Mouse (Mus musculus) spleen, adult 12 weeks (tissue): ENCODE data around the gene Glul.
"Not testable (repeated sequence)": the region's sequence is repeated elsewhere in the genome, so short reads cannot be mapped to it uniquely, and the experiment has no call there.

Experiments
- DNase-seq: peaks from one replicate; pipeline ENCODE4 v3.0.0; 2022; ENCODE audit warnings: low spot score

Gene Glul

DNA sequence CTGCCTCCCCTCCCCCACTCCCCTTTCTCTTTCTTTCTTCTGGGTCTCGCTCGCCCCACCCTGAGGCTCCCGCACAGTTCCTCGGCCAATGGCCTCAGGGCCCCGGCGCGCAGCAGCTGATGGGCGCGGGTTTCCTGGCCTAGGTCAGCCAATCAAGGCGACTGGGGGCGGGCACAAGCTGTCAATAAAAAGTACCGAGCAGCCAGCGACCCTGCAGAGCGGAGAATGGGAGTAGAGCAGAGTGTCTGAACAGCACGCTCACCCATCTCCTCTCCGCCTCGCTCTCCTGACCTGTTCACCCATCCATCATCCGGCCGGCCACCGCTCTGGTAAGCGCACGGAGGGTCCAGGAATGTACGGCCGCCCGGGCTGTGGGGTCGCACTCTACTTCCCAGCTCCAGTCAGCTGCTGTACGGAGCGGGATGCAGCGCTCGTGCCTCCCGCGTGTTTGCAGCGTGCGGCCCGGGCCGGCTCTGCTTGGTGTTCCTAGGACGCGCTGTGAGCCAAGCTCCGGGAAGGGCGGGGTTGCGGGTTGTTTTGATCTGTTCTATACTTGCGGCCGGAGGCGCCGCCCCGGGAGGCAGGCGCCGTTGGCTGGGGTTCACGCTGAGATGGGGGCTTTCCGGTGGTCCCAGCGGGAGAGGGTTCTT lies at the start of gene Glul, which contains the start of gene Teddm2:
Gene Glul, plus strand, starts transcription at position 214 of the 650 bp plus-strand sequence.
Gene Teddm2, minus strand, starts transcription at position 498 of the 650 bp plus-strand sequence.
- peak; percentile 86 for DNase-seq

DNA sequence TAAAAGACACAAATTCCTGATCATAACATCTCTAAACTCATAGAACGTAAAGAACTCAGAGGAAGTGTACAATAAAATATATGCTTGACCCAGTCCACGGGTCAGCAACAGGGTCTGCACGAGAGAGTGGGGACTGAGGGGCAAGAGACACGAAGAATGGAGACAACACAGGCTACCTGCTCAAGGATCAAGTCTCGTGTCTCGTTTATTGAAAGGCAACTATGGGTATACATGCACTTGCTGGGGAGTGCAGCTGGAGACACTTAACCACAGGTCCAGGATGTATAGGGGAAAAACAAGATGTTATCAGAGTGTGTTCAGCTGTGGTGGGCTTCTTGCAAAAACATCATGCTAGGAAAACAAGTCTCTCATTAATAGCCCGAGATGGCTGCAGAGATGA lies 47.0 kb upstream of the Glul start:
- not testable (repeated sequence) for DNase-seq

GRCm38 (mm10) chr1:153855946-153856345 lies 43.8 kb upstream of the Glul start:
- no peak for DNase-seq

GRCm38 (mm10) chr1:153874045-153874444 lies 25.7 kb upstream of the Glul start, which contains the start of gene Teddm1b:
TSS of gene Teddm1b (plus strand) at chr1:153874345.
- DNase-seq, result no peak

GRCm38 (mm10) chr1:153880391-153880790 lies 19.4 kb upstream of the Glul start:
- not testable (repeated sequence) for DNase-seq

GRCm38 (mm10) chr1:153886024-153886633 lies 13.6 kb upstream of the Glul start:
- no peak for DNase-seq

DNA sequence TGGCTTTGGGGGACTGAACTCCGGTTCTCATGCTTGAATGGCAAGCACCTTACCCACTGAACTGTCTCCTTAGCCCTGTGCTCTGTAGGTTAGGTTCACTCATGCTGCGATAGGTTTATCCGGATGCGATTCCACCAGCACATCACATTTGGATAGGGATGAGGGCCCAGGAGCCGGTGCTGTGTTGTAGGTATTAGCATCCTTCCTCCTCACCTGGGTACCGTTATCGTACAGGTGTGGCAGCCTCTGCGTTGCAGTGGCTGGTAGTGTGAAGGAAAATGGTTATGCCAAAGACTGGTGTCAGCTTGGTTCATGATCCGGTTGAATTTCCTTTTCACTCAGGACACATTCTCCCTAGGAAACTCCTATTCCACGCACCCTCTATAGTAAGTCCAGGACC lies 9.6 kb upstream of the Glul start:
- no peak for DNase-seq

DNA sequence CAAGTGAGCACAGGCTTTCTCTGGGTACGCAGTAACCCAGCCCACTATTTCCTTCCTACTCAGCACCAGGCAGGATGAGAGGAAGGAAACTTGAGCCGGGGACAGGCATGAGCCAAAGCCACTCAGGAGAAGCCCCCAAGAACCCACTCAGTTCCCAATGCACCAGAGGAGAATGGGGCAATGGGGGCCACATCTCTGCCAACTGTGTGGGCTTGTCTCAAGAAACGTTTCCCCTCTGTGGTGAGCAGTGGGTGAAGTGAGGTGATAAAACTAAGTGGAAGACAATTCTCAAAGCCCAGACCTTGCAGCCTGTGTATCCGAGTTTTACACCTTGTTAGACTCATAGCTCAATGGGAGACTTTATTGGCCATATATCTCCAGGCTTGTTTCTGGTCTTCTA lies 8.3 kb upstream of the Glul start, which contains the start of gene Teddm1a:
Gene Teddm1a, plus strand, starts transcription at position 301 of the 400 bp plus-strand sequence.
- DNase-seq, result no peak

GRCm38 (mm10) chr1:153893746-153894145 lies 6.0 kb upstream of the Glul start:
- no peak for DNase-seq

DNA sequence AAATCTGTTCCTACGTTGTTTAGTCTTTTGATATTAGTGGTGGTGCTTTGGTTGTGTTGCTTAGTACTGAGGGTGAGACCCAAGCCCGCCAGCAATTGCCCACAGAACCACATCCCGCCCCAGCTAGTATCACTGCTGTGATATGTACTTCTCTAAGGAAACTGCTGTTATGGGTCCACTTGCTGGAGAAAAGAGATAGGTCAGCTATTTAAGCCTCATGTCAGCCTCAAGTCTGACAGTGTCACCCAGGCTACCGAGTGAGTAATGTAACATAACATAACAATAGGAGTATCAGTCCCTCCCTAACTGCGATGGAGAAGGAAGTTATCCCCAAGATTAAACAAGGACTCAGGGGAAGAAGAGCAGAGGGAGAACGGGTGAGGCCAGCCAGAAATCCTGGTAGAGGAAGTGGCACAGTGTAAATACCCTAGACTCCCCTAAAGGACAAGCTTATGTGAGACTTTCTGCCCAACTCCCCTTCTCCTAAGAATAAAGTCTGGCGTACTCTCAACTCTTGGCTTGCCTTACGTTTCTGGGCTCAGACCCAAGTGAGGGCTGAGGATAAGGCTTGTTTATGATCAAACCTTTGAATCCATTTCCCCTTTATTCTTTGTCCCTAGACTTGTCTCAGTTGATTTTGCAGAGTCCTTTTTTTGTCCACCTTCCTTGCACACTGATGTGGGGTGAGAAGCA lies 5.4 kb upstream of the Glul start:
- DNase-seq, result no peak

GRCm38 (mm10) chr1:153894979-153895378 lies 4.8 kb upstream of the Glul start:
- peak; percentile 53 for DNase-seq

DNA sequence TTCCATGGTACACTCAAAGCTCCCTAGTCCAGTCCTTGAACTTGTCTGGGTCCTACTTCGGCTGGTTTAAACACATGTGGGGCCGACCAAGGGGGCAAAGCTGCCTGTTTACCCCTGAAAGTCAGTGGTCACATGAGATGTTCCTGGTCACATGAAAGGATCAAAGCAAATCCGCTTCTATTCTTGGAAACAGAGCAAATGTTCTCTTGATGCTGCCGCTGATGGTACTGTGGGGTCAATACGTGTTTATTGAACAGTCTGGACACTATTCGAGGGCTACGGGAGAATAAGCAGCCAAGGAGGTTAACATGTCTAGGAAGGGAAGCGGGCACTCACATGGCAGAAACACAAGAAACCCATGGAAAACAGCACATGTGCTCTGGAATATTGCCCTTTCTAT lies 2.5 kb upstream of the Glul start:
- DNase-seq, result no peak

DNA sequence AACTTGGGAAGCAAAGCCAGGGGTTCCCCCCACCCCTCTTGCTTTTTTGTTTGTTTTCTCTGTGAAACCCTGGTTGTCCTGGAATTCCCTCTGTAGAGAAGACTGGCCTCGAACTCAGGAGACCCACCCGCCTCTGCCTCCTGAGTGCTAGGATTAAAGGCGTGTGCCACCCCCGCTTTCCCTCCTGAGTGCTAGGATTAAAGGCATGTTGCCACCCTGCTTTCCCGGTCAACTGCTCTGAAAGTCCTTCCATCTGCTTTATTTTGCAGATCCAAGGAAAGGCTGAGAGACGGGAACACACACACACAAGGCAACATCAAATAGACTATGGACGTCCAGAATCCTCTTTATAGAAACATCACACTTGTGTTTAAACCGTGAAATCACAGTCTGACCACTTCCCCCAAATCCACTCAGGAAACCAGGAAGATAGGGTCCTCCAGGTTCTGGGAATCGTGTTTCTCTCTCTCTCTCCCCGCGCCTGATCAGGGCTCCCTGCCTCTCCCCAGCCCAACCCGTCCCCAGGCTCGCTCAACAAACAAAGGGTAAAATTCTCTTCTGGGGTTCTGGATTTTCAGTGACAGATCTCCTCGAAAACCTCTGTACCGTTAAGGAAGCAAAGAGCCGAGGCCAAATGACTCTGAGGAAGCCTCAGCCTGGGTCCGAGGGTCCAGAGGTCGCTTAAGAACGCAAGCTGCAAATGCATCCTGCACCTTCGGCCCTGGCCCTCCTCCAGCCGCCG lies 584 bp upstream of the Glul start:
- DNase-seq, result no peak

DNA sequence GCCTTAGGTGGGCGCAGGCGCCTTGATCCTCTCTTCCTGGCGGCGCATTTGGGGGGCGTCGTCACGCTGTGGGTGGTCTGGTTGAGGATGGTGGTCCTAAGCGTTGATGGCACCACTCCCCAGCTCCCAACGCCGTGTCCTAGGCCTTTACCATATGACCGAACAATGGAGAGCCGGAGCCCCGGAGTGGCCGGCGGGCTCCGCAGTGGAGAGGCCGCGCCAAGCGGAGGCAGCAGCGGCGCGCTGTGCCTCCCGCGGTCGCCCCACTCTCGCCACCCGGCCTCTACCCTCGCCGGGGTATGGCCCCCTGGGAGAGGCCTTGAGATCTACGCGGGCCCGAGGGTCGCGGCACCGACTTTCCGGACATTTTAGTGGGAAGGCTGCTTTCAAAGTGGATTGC lies 637 bp downstream of the Glul start:
- DNase-seq, result peak; percentile 44

DNA sequence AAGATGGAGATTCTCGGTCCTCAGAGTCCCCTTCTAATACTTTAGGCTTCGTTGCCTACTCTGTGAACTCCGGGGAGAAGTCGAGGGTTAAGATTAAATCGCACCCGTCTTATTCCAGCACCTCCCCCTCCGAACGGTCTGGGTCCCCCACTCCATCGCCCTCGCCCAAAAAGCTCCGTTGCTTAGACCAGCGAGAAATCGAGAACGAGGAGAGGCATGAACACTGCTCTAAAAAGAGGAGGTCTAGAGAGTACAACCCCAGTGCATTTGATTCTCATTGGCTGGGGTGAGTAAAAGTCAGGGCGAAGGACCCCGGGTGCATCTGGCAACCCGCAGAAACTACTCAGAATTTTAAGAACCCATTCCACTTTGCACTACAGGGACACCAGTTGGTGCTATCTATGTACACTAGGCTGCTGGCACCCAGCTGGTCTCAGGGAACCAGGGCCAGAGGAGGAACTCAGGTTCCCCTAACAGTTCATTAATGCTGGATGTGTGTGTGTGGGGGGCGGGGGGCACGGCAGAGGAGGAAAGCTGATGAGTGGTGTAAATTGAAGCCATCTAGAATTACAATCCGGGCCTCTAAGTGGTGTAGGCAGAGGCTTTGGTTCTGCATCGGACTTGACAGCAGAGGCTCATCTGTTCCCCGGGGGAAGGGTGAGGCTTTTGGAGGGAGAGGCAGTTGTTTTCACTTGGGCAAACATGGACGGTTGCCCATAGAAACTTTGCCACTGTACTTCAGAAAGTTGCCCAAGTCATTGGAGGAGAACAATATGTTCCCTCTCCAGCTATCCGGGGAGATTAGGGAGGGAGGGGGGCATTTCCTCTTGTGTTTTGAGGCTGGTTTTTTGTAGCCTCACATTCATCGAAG lies 1.4 kb downstream of the Glul start:
- DNase-seq, result peak; percentile 22

GRCm38 (mm10) chr1:153903006-153903405 lies 3.3 kb downstream of the Glul start:
- DNase-seq, result no peak

DNA sequence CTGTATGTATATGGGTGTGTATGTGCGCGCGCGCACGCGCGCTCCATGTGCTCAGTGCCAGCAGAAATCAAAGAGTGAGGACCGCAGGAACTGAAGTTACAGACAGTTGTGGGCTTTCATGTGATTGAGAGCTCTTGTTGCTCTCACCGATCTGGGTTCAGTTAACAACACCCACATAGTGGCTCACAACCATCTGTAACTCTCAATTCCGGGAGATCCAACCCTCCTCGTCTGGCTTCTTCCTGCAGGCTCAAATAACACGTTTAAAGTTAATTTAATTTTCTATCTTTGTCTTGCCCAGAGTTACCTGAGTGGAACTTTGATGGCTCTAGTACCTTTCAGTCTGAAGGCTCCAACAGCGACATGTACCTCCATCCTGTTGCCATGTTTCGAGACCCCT lies 4.5 kb downstream of the Glul start:
- no peak for DNase-seq

DNA sequence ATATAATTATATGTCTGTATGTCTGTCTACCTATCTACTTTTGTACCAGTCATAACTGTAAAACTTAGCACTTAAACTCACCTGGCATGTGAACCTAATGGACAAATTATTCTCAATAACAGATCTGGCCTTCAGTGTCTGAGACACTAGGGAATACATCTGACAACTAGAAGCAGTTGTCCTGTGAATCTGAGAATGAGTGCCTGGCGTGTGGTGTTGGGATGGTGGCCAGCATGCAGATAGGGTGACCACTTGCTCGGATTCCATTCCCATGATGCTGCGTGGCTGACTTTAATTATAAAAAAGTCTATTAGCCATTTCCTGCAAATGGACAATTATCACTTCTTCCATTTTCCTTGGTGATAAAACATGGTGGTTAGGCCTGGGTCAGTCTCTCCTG lies 6.1 kb downstream of the Glul start:
- no peak for DNase-seq

GRCm38 (mm10) chr1:153908208-153908607 lies 8.5 kb downstream of the Glul start:
- no peak for DNase-seq

GRCm38 (mm10) chr1:153908741-153909140 lies 9.0 kb downstream of the Glul start:
- DNase-seq, result no peak

DNA sequence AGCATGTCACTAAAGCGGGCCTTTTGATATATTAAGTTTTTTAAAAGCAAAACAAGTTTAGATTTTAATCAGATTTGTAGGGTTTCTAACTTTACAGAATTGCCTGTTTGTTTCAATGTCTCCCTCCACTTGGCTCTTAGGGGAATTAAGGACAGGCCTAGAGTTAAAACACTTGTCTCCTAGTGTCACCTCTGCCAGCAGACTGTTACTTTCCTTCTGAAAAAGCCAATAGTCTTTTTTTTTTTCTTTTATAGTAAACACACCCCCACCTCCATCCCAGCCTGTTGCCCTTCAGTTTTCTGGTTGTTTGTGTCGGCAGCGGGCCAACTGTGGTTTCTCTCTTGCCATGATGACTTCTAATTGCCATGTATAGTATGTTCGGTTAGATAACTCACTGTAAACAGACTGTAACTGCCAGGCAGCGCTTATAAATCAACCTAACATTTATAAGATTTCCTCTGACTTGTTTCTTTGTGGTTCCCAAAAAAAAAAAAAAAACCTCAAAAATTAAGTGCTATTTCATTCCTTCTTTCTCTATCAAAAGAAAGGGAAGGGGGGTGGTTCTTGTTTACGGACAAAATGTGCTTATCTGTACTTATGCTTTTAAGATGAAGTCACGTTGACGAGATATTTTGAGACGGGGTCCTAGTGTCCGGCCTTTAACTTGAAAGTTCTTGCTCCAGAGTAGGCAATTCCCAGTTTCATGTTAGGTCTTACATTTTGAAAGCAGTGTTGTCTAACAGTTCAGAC lies 9.6 kb downstream of the Glul start:
- peak; percentile 48 for DNase-seq
